Mouse (Mus musculus): ENCODE data around the gene Maff. TPM values are rescaled to one million over a fixed set of nuclear protein-coding genes. Genes with fewer than 3 reads are reported as not detected.
A peak's percentile ranks its signal among the peaks of the same experiment; 100 is the strongest.

Gene Maff
- total RNA-seq, 2 experiments from 2014 or later: 6.3 to 19.1 TPM

DNA sequence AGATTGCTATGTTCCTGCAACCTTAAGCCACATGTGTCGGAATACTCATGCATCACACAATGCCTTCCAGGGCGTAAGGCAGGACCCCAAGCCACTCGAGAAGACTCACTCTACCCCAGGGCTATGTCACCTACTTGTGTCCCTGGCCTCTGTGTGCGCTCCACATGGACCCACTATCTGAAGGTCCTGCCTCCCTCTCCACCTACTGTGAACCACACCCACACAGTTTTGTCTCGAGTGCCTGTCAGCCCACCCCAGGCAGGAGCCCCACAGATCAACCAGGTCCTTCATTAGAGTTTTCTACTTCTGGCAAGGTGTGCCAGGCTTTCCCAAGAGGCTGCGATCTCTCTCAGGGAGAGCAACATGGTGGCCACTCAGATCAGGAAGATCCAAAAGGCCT, 48.9 kb downstream of the Maff start:
- no peak for DNase-seq

DNA sequence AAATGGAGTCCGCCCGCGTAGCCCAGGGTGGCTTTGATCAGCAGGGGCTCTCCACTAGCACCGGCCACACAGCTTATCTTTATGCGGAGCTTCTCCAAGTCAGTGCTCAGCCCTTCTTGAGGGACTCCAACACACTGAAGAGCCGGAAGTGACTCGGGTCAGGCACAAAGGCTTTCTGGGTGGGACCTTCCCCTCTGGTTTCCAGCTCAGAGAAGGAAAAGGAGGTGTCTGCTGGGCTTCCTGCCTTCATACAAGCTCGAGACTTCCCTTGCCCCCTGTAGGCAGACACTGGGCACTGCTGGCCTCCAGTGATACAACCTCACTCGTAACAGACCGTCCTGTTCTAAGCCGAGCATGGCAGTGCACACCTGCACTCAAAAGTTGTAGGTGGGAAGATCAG, 50.3 kb downstream of the Maff start:
- DNase-seq: peak; percentile 37 to 64

DNA sequence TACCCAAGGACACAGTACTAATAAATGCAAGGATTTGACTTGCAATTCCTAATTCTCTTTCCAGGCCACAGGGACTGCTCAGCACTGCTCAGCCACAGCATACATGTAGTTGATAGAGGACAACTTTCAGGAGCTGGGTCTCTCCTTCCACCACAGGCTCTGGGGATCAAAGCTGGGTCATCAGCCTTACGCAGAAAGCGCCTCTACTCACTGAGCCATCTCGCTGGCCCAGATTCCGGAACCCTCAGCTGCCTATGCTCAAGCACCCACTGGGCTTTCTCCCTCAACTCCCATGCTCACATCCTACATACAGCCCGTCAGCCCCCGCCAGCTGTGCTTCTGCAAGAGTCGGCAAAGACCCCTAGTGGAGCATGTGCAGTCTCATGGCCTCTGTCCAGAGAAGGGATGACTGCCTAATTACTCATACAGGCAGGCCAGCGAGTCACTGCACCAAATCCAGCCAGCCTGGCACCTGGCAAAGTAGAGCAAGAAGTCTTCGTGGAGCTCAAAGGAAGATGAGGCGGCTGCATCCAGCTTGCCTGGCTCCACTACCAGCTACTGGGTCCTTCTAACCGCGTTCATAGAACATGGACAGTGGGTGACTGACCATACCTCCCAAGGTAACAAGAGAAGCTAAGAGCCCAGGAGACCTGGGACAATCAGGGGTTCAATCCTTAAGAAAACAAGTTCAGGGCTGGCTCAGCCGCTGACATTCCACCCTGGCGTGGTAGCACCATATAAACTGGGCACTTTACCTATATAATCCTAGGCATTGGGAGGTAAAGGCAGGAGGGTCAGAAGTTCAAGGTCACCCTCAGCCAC, 53.0 kb downstream of the Maff start:
- DNase-seq: peak in 1 of 2 experiments; percentile 45

DNA sequence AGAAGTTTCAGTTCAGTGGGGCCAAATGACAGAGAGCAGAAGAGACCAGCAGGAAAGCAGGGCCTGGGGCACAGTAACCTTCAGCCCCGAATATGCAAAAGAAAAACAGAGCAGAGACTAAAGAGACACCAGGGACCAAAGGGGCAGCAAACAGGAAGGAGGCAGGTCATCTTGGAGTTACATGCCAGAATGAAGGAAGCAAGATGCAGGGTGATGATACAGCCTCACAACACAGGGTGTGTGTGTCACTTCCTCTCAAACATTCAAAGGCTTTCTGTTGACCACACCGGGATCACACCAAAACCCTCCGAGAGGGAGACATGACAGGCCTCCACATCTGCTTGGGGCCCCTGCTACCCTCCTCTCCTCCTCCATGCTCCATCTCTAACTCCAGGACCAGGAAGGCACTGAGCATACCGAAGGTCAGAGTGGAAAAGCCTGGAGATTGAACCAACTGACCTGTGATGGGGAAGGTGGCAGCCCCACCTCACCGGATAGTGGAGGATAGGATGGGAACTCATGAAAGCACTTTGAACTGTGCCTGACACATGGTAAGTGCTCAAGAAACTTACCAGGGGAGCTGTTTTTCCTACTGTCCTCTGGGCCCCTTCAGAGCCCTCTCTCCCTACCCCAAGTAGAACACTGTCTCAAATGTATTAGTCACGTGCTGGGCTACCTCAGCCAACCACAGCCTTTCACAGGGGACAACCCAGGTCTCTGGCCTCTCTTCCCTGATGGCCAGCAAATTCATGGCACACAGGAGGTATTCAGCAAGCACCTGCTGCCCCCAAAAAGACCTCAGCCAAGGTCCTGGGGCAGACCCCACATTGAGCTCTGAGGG, 53.9 kb downstream of the Maff start:
- no peak for DNase-seq

DNA sequence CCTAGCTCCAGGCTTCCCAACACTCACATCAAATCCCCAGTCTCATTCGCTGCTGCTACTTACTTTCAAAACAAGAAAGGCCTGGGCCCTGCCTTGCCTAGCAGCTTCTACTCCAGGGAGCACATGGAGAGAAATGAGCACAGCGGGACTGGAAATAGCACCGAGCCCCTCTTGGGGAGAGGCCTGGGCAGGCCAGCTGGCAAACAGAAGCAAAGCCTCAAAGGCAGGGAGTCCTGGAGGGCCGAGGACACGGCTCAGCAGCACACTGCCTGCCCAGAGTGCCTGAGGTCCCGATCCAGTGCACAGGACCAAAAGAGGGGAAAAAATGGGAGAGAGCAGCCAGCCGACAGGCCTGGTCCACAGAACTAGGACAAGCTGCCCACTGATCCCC, 54.5 kb downstream of the Maff start:
- DNase-seq: no peak

DNA sequence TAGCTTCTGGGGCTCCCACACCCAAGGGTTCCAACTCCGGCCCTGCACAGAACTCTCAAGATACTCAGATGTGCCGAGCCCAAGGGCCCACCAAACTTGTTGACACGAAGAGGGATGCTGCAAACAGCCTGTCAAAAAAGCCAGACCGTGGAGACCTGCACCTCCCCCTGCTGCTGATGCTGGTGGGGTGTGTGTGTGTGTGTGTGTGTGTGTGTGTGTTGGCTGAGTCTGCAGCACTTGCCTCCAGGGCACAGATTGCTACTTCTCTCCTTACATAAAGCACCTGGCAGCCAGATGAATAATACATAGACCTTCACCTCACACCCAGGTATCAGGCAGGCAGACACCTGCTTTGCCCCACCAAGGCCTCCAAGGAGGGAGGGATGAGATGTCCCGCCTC, 55.8 kb downstream of the Maff start:
- no peak for DNase-seq

DNA sequence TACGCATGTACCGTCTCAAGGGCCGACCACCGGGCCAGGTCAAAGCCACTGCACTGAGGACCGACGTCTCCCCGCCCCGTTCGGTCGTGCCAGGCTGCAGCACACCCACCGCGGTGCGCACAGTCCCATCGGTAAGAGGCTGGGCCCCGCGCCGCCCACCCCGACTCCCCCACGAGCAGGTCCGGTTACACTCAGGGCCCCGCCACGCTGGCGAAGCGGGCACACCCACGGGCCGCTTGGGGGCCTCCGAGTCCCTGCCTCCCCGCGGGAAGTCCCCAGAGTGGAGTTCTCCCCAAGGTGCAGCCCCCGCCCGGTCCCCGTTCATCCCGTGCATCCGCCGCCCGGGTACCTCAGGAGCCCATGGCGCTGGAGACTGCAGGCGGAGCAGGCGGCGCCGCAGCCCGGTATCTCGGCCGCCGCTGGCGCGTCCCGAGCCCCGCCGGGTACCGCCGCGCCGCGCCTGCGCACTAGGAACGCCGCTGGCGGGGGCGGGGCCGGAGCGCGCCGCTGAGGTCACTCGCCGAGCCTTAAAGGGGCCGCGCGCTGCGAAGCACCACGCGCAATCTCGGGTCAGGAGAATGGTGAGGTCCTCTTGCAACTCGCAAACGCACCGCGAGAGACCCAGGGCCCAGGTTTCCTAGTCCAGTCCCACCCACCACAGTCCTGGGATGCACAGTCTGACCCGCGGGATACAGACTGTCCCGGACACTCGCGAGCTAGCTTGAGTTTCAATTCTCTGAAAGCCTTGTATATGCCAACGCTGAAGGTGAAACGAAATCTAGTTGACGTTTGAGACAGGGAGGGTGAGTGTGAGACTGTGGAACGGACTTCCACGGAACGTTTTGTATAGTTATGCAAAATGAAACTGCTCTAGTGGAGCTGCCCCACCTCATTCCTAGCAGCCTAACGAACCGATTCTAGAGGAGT, 56.7 kb downstream of the Maff start, which contains the start of gene Tmem184b:
Tmem184b (minus strand) TSS at position 734 of the 927 bp plus-strand sequence.
- peak; percentile 90 to 94 for DNase-seq

DNA sequence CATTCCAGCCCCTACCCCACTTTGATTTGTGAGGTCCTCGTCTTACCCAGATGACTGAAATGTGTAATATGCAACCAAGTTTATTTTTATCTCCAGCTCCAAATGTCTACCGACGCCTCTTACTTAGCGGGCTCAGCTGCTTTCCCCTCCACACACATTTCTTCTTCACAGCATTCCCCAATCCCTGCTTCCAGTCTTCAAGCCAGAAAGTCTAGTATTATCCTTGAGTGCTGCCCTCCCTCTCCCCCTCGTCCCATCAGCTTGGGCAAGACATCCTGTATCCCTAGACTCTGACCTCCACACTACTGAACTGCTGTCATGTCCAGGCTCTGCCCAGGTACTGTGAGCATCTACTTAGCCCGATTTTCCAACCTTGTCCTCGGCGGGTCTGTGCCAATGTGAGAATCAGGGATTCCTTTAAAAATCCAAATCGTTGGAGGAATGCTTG, 57.4 kb downstream of the Maff start:
- no peak for DNase-seq

DNA sequence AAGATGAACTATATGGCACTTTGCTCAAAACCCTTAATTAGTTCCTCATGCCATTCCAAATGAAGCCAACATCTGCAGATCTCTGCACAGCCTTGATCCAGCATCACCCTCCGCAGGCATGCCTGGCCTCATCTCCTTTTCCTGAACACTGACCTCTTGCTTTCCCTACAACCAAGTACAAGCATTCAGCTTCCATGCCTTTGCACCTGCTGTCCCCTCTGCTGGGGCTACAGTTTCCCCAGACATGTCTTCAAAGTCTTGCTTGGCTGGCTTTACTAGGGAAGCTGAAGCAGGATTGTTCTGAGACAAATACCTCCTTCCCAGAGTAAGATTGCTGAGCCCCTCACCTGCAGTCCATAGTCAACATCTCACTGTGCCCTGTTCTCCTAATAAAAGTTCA, 57.9 kb downstream of the Maff start:
- DNase-seq: no peak

DNA sequence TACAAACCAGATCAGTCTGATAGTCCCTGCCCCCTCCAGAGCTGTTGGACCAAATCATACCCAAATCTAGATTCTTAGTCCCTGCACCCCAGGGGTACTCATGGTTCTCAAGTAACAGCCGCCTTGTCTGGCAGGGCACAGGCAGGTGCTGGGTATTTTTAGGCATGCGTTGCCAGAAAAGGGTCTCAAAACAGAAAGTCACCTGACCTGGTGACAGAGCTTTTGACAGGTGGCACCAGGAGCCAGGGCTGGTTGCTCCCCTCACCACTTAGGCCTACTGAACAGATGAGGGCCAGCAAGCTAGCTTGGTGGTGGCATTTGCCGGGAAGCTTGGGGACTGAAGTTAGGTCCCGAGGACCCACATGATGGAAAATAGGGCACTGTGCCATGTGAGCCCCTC, 60.1 kb downstream of the Maff start:
- DNase-seq: no peak

Small RNA genes lying within 50 kb of the gene (microRNA-seq; reads per million reads assigned to microRNA genes)
- gene Mir1943: 2.2 reads per million

Other genes with a start within 250 kb of the Maff start
- 10 to 100 TPM; 41.3 to 51.4 TPM for gene Micall1, start 237.7 kb upstream of the Maff start, total RNA-seq (2021)
- gene Polr2f, start 205.6 kb upstream of the Maff start, total RNA-seq (2021): 100 to 1,000 TPM; 137 to 143 TPM
- gene 1700088E04Rik, start 205.4 kb upstream of the Maff start, total RNA-seq (2021): 1 to 10 TPM; 5.5 to 7.3 TPM
- 1 to 10 TPM; 1.3 to 1.8 TPM for gene Sox10, start 181.4 kb upstream of the Maff start, total RNA-seq (2021)
- 10 to 100 TPM; 17.7 to 18.1 TPM for gene Pick1, start 117.4 kb upstream of the Maff start, total RNA-seq (2021)
- under 1 TPM in 1 of 2 experiments, not detected in 1; 0.13 TPM for gene Gm49486, start 117.2 kb upstream of the Maff start, total RNA-seq (2021)
- gene Slc16a8, start 91.9 kb upstream of the Maff start, total RNA-seq (2021): not detected
- gene Baiap2l2, start 61.1 kb upstream of the Maff start, total RNA-seq (2021): not detected
- gene Pla2g6, start 18.2 kb upstream of the Maff start, total RNA-seq (2021): 10 to 100 TPM; 25.1 to 30.8 TPM
- gene Tmem184b, start 56.9 kb downstream of the Maff start, total RNA-seq (2021): 10 to 100 TPM; 46.6 to 75.2 TPM
- 10 to 100 TPM; 69.0 to 96.0 TPM for gene Csnk1e, start 108.9 kb downstream of the Maff start, total RNA-seq (2021)
- 1 to 10 TPM in 1 of 2 experiments, under 1 TPM in 1; 0.30 to 2.3 TPM for gene Kcnj4, start 158.6 kb downstream of the Maff start, total RNA-seq (2021)
- 1 to 10 TPM; 3.6 to 6.3 TPM for gene Kdelr3, start 169.8 kb downstream of the Maff start, total RNA-seq (2021)
- 100 to 1,000 TPM; 228 to 300 TPM for gene Ddx17, start 200.1 kb downstream of the Maff start, total RNA-seq (2021)